In the genomic region with DNA sequence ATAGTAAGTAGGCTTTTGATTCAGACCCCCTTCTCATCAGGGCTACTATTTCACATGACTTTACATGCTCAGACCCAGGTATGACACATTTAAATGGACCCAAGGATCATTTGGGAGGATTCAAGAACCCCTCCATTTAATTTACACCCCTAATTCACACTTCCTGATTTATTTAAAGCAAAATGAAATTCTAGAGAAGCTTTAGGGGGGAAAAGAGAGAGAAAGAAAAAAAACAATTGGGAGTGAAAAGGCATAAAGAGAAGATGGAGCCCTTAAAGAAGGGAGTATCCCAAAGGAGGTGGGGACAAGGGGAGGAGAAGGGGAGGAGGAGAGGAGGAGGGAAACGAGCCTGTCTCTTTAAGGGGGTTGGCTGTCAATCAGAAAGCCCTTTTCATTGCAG, we compare ENCODE assay signal across 13 mouse cellular contexts. TPM values are rescaled to one million over a fixed set of nuclear protein-coding genes. Genes with fewer than 3 reads are reported as not detected.
DNase-seq lines count a peak whose midpoint lies in the region; ATAC-seq and TF ChIP-seq lines count a peak whose summit lies in the region.
"Had no signal": no experiment of that assay in that cellular context is flagged by ENCODE, and none has a peak within 500 bp of the region (broad histone marks: within the 10 kb centered on the region; RNA-seq: fewer than 3 reads in every experiment).

A gene (plus strand): TSS at position 301 of the 400 bp plus-strand sequence.

- TF ChIP-seq CTCF in intestine, postnatal 0 days (IDR thresholded peaks at IDR 0.05; ENCODE audit: low read depth), result no peak

- 47% methylated on average over 1 of the region's 1 CpGs for WGBS in embryonic facial prominence, embryonic 12.5 days
- 19% methylated on average over 1 of the region's 1 CpGs for WGBS in hindbrain, embryonic 15.5 days
- WGBS in midbrain, embryonic 15.5 days, result 41% methylated on average over 1 of the region's 1 CpGs
- 29% methylated on average over 1 of the region's 1 CpGs for WGBS in intestine, postnatal 0 days
- 41% methylated on average over 1 of the region's 1 CpGs for WGBS in intestine, embryonic 15.5 days

- no peaks in the 10 kb centered on the region for H3K36me3 ChIP-seq in embryonic facial prominence, embryonic 12.5 days
- H3K36me3 ChIP-seq in hindbrain, embryonic 15.5 days, result no peaks in the 10 kb centered on the region
- no peaks in the 10 kb centered on the region for H3K36me3 ChIP-seq in midbrain, embryonic 15.5 days (replicated peaks)
- no peaks in the 10 kb centered on the region for H3K36me3 ChIP-seq in intestine, postnatal 0 days (ENCODE audit: control insufficient read depth, insufficient read depth)
- no peaks in the 10 kb centered on the region for H3K36me3 ChIP-seq in intestine, embryonic 15.5 days
- H3K36me3 ChIP-seq: limb, embryonic 15.5 days had no signal

- H3K27ac ChIP-seq in embryonic facial prominence, embryonic 12.5 days, result no peak within 1 kb of the TSS
- no peak within 1 kb of the TSS for H3K27ac ChIP-seq in hindbrain, embryonic 15.5 days (replicated peaks)
- no peak within 1 kb of the TSS for H3K27ac ChIP-seq in midbrain, embryonic 15.5 days
- H3K27ac ChIP-seq in intestine, postnatal 0 days (ENCODE audit: low read depth, low read length), result no peak within 1 kb of the TSS
- H3K27ac ChIP-seq in intestine, embryonic 15.5 days, result no peak within 1 kb of the TSS
- H3K27ac ChIP-seq: limb, embryonic 15.5 days had no signal

- no peak for ATAC-seq in embryonic facial prominence, embryonic 12.5 days (ENCODE audit: insufficient number of reproducible peaks, insufficient read depth, low FRiP score, low TSS enrichment)
- no peak for ATAC-seq in hindbrain, embryonic 15.5 days (ENCODE audit: low FRiP score, low read depth)
- no peak for ATAC-seq in midbrain, embryonic 15.5 days (replicated peaks)
- ATAC-seq in intestine, postnatal 0 days, result no peak
- ATAC-seq in intestine, embryonic 15.5 days, result no peak

- H3K4me2 ChIP-seq in embryonic facial prominence, embryonic 12.5 days (replicated peaks), result no peak within 1 kb of the TSS
- no peak within 1 kb of the TSS for H3K4me2 ChIP-seq in hindbrain, embryonic 15.5 days
- H3K4me2 ChIP-seq in midbrain, embryonic 15.5 days, result no peak within 1 kb of the TSS
- H3K4me2 ChIP-seq in intestine, postnatal 0 days (replicated peaks; ENCODE audit: low read depth), result no peak within 1 kb of the TSS
- H3K4me2 ChIP-seq in intestine, embryonic 15.5 days (replicated peaks), result no peak within 1 kb of the TSS
- H3K4me2 ChIP-seq: limb, embryonic 15.5 days had no signal

- no peak within 1 kb of the TSS for H3K9ac ChIP-seq in embryonic facial prominence, embryonic 12.5 days
- H3K9ac ChIP-seq in hindbrain, embryonic 15.5 days, result no peak within 1 kb of the TSS
- no peak within 1 kb of the TSS for H3K9ac ChIP-seq in midbrain, embryonic 15.5 days
- no peak within 1 kb of the TSS for H3K9ac ChIP-seq in intestine, postnatal 0 days (ENCODE audit: low read depth, low read length)
- no peak within 1 kb of the TSS for H3K9ac ChIP-seq in intestine, embryonic 15.5 days
- H3K9ac ChIP-seq: limb, embryonic 15.5 days had no signal

- no peak for DNase-seq in layer of hippocampus, adult 8-10 months (ENCODE audit: low spot score in 2 of 2)
- no peak for DNase-seq in layer of hippocampus, adult 9-10 months (ENCODE audit: low spot score)
- no peak for DNase-seq in kidney, adult 18-20 months
- DNase-seq: cerebellum, postnatal 14 days; gastrocnemius, postnatal 36 days; kidney, adult 2 months; lung, postnatal 10 days had no signal

- no peaks in the 10 kb centered on the region for H3K27me3 ChIP-seq in embryonic facial prominence, embryonic 12.5 days
- no peaks in the 10 kb centered on the region for H3K27me3 ChIP-seq in hindbrain, embryonic 15.5 days
- H3K27me3 ChIP-seq in midbrain, embryonic 15.5 days (replicated peaks), result no peaks in the 10 kb centered on the region
- H3K27me3 ChIP-seq in intestine, postnatal 0 days (replicated peaks; ENCODE audit: control insufficient read depth, insufficient read depth, low read length), result no peaks in the 10 kb centered on the region
- no peaks in the 10 kb centered on the region for H3K27me3 ChIP-seq in intestine, embryonic 15.5 days (replicated peaks)
- H3K27me3 ChIP-seq: limb, embryonic 15.5 days had no signal

- H3K4me1 ChIP-seq in embryonic facial prominence, embryonic 12.5 days, result no peaks in the 10 kb centered on the region
- H3K4me1 ChIP-seq in hindbrain, embryonic 15.5 days (replicated peaks), result no peaks in the 10 kb centered on the region
- no peaks in the 10 kb centered on the region for H3K4me1 ChIP-seq in midbrain, embryonic 15.5 days
- H3K4me1 ChIP-seq in intestine, postnatal 0 days (replicated peaks; ENCODE audit: control insufficient read depth, insufficient read depth, low read length), result no peaks in the 10 kb centered on the region
- H3K4me1 ChIP-seq in intestine, embryonic 15.5 days (replicated peaks), result no peaks in the 10 kb centered on the region
- H3K4me1 ChIP-seq: limb, embryonic 15.5 days had no signal

- no peaks in the 10 kb centered on the region for H3K9me3 ChIP-seq in embryonic facial prominence, embryonic 12.5 days
- no peaks in the 10 kb centered on the region for H3K9me3 ChIP-seq in hindbrain, embryonic 15.5 days
- no peaks in the 10 kb centered on the region for H3K9me3 ChIP-seq in midbrain, embryonic 15.5 days
- no peaks in the 10 kb centered on the region for H3K9me3 ChIP-seq in intestine, postnatal 0 days (ENCODE audit: control insufficient read depth)
- no peaks in the 10 kb centered on the region for H3K9me3 ChIP-seq in intestine, embryonic 15.5 days
- H3K9me3 ChIP-seq: limb, embryonic 15.5 days had no signal

- H3K4me3 ChIP-seq in embryonic facial prominence, embryonic 12.5 days, result no peak within 1 kb of the TSS
- no peak within 1 kb of the TSS for H3K4me3 ChIP-seq in hindbrain, embryonic 15.5 days
- no peak within 1 kb of the TSS for H3K4me3 ChIP-seq in midbrain, embryonic 15.5 days
- no peak within 1 kb of the TSS for H3K4me3 ChIP-seq in intestine, postnatal 0 days (ENCODE audit: low read depth, low read length)
- no peak within 1 kb of the TSS for H3K4me3 ChIP-seq in intestine, embryonic 15.5 days (replicated peaks)
- H3K4me3 ChIP-seq: limb, embryonic 15.5 days had no signal

RNA-seq across cellular contexts. Expression of the gene that starts here (rescaled TPM):
- 100 to 1,000 TPM; 774 to 956 (median 858) TPM for total RNA-seq in layer of hippocampus, adult 8-10 months (2022)
- 15.0 and 16.3 TPM in 2 replicates for polyA plus RNA-seq in embryonic facial prominence, embryonic 12.5 days (2016; fragmentation: Nextera tagmentation; extraction: Ambion mirVana)
- 15.0 and 16.4 TPM in 2 replicates for polyA plus RNA-seq in hindbrain, embryonic 15.5 days (2015; fragmentation: Nextera tagmentation; extraction: Ambion mirVana)
- polyA plus RNA-seq in midbrain, embryonic 15.5 days (2015; fragmentation: Nextera tagmentation; extraction: Ambion mirVana), result 10.0 and 11.4 TPM in 2 replicates
- polyA plus RNA-seq in intestine, postnatal 0 days (2015; fragmentation: Nextera tagmentation; extraction: Ambion mirVana), result 1.9 and 3.0 TPM in 2 replicates
- polyA plus RNA-seq in intestine, embryonic 15.5 days (2015; fragmentation: Nextera tagmentation; extraction: Ambion mirVana), result 4.6 and 5.8 TPM in 2 replicates
